In the genomic region with DNA sequence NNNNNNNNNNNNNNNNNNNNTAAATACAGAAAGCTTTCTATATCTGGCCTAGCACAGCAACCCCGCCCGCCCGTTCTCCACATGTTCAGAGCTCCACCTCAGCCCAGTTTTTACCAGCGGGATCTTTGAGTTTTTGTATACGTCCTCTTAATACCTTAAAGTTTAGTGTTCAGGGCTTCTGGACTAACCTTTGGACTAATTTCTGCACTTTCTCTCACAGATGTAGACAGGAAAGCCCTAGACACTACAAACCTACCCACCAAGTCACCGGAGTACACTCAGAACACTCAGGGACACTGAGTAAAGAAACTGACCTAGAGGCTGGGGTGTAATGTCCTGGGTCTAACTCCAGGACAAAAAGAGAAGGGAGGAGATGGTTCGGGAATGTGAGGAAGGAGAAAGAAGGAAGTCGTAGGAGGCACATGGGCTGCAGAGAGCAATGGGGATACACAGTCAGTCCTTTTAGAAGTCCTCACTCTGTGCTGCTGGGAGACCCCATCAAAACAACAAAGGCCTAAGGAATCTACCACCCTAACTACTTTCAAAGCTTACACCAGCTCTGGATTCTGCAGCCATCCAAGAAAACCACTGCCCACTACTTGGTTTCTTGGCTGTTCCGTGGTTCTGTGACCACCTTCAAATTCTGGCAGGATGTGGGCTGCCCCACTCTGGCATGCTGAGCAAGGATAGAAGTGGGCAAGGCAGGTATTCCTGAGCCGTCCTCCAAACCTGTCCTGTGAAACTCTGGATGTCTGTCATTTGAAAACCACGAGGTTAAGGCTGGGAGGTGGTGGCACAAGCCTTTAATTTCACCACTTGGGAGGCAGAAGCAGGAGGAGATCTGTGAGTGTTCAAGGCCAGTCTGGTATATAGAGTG, we compare ENCODE assay signal across 8 mouse cellular contexts. TPM values are rescaled to one million over a fixed set of nuclear protein-coding genes. Genes with fewer than 3 reads are reported as not detected.
DNase-seq lines count a peak whose midpoint lies in the region; ATAC-seq and TF ChIP-seq lines count a peak whose summit lies in the region.

No protein-coding gene starts in this region.

- peaks cover 96% of the 10 kb centered on the region for H3K4me1 ChIP-seq in erythroblast, embryonic 14.5 days (ENCODE audit: control insufficient read depth)
- H3K4me1 ChIP-seq in lung, embryonic 15.5 days: peaks cover 54% of the 10 kb centered on the region
- peaks cover 14% of the 10 kb centered on the region for H3K4me1 ChIP-seq in hindbrain, postnatal 0 days (ENCODE audit: insufficient read depth, low read length)
- peaks cover 42% of the 10 kb centered on the region for H3K4me1 ChIP-seq in neural tube, embryonic 13.5 days (replicated peaks)

- DNase-seq in lung, adult 18-20 months: no peak
- no peak for DNase-seq in hindbrain, postnatal 0 days (ENCODE audit: low spot score)
- no peak for DNase-seq in natural killer cell, adult 2 months (ENCODE audit: low spot score in 2 of 2)
- DNase-seq in layer of hippocampus, adult 18-20 months (ENCODE audit: low spot score in 2 of 2): no peak

- no peak for TF ChIP-seq CTCF in hindbrain, postnatal 0 days (IDR thresholded peaks at IDR 0.05; ENCODE audit: low read depth)

- H3K4me2 ChIP-seq in lung, embryonic 15.5 days: peak overlapping the region; percentile 93
- no peak overlapping the region for H3K4me2 ChIP-seq in hindbrain, postnatal 0 days (ENCODE audit: low read depth, low read length)
- H3K4me2 ChIP-seq in neural tube, embryonic 13.5 days: peak overlapping the region; percentile 65; the same call in 1 of the 2 replicates

- no peaks in the 10 kb centered on the region for H3K27me3 ChIP-seq in erythroblast, embryonic 14.5 days (ENCODE audit: control insufficient read depth)
- H3K27me3 ChIP-seq in lung, embryonic 15.5 days: no peaks in the 10 kb centered on the region
- H3K27me3 ChIP-seq in hindbrain, postnatal 0 days (ENCODE audit: insufficient read depth, low read length): no peaks in the 10 kb centered on the region
- H3K27me3 ChIP-seq in neural tube, embryonic 13.5 days: peaks cover 4% of the 10 kb centered on the region

- H3K9ac ChIP-seq in lung, embryonic 15.5 days: 0 out of 2 replicates have a peak overlapping the region, but pooled peaks have one; percentile 54
- no peak overlapping the region for H3K9ac ChIP-seq in hindbrain, postnatal 0 days (replicated peaks; ENCODE audit: low read length)
- H3K9ac ChIP-seq in neural tube, embryonic 13.5 days: 0 out of 2 replicates have a peak overlapping the region, but pooled peaks have one; percentile 12

- WGBS in lung, embryonic 15.5 days: 68% methylated on average over 11 of the region's 11 CpGs
- WGBS in hindbrain, postnatal 0 days: 82% methylated on average over 11 of the region's 11 CpGs
- WGBS in neural tube, embryonic 13.5 days: 77% methylated on average over 11 of the region's 11 CpGs

- peaks cover 86% of the 10 kb centered on the region for H3K36me3 ChIP-seq in erythroblast, embryonic 14.5 days (ENCODE audit: control insufficient read depth)
- 0 out of 2 replicates have a peak, but pooled peaks cover 2% of the 10 kb centered on the region for H3K36me3 ChIP-seq in lung, embryonic 15.5 days
- no peaks in the 10 kb centered on the region for H3K36me3 ChIP-seq in hindbrain, postnatal 0 days (ENCODE audit: insufficient read depth, low read length)
- H3K36me3 ChIP-seq in neural tube, embryonic 13.5 days: no peaks in the 10 kb centered on the region

- no peak for ATAC-seq in erythroblast, adult 5-6 weeks (replicated peaks; ENCODE audit: low FRiP score, poor library complexity, severe bottlenecking)
- no peak for ATAC-seq in lung, embryonic 15.5 days (ENCODE audit: borderline replicate concordance, extremely low read depth, low FRiP score, low TSS enrichment)
- no peak for ATAC-seq in hindbrain, postnatal 0 days
- no peak for ATAC-seq in neural tube, embryonic 13.5 days (ENCODE audit: low read depth)

- H3K9me3 ChIP-seq in erythroblast, embryonic 14.5 days (ENCODE audit: control insufficient read depth, low read length): no peaks in the 10 kb centered on the region
- no peaks in the 10 kb centered on the region for H3K9me3 ChIP-seq in lung, embryonic 15.5 days
- no peaks in the 10 kb centered on the region for H3K9me3 ChIP-seq in hindbrain, postnatal 0 days (ENCODE audit: low read length)
- no peaks in the 10 kb centered on the region for H3K9me3 ChIP-seq in neural tube, embryonic 13.5 days

- H3K4me3 ChIP-seq in erythroblast, embryonic 14.5 days (replicated peaks): peak overlapping the region; percentile 69
- peak overlapping the region; percentile 48; the same call in 1 of the 2 replicates for H3K4me3 ChIP-seq in lung, embryonic 15.5 days
- H3K4me3 ChIP-seq in hindbrain, postnatal 0 days (ENCODE audit: low read length): no peak overlapping the region
- H3K4me3 ChIP-seq in neural tube, embryonic 13.5 days: no peak overlapping the region

- peak overlapping the region; percentile 94 for H3K27ac ChIP-seq in lung, embryonic 15.5 days
- peak overlapping the region; percentile 58; the same call in 1 of the 2 replicates for H3K27ac ChIP-seq in hindbrain, postnatal 0 days
- H3K27ac ChIP-seq in neural tube, embryonic 13.5 days (replicated peaks): no peak overlapping the region; the same call in 1 of the 2 replicates

RNA-seq across cellular contexts. Expression of a gene that starts 15.8 kb away (rescaled TPM):
- 137 and 158 TPM in 2 replicates for polyA plus RNA-seq in erythroblast, embryonic 14.5 days (2012)
- 6.9 and 9.0 TPM in 2 replicates for total RNA-seq in erythroblast, adult 5-6 weeks (2015; ENCODE audit: low replicate concordance)
- 45.6 and 52.7 TPM in 2 replicates for total RNA-seq in erythroblast, adult 5-6 weeks (2017; ENCODE audit: low replicate concordance)
- polyA plus RNA-seq in lung, embryonic 15.5 days (2015; fragmentation: Nextera tagmentation; extraction: Ambion mirVana): 111 and 121 TPM in 2 replicates
- total RNA-seq in hindbrain, postnatal 0 days (2014; rRNA removed): 59.7 and 60.8 TPM in 2 replicates
- polyA plus RNA-seq in hindbrain, postnatal 0 days (2015; fragmentation: Nextera tagmentation; extraction: Ambion mirVana): 59.1 and 61.1 TPM in 2 replicates
- polyA plus RNA-seq in neural tube, embryonic 13.5 days (2015; fragmentation: Nextera tagmentation; extraction: Ambion mirVana): 41.9 and 45.3 TPM in 2 replicates
- 10 to 100 TPM; 36.5 to 40.2 TPM for total RNA-seq in layer of hippocampus, adult 18-20 months (2021)

RNA-seq across cellular contexts. Expression of a gene that starts 33.0 kb away (rescaled TPM):
- 0.11 and 0.12 TPM in 2 replicates for polyA plus RNA-seq in erythroblast, embryonic 14.5 days (2012)
- total RNA-seq in erythroblast, adult 5-6 weeks (2015; ENCODE audit: low replicate concordance): 29.7 and 57.3 TPM in 2 replicates
- 9.8 and 20.7 TPM in 2 replicates for total RNA-seq in erythroblast, adult 5-6 weeks (2017; ENCODE audit: low replicate concordance)
- 4.5 and 5.3 TPM in 2 replicates for polyA plus RNA-seq in lung, embryonic 15.5 days (2015; fragmentation: Nextera tagmentation; extraction: Ambion mirVana)
- total RNA-seq in hindbrain, postnatal 0 days (2014; rRNA removed): 39.4 and 45.2 TPM in 2 replicates
- 25.4 and 26.5 TPM in 2 replicates for polyA plus RNA-seq in hindbrain, postnatal 0 days (2015; fragmentation: Nextera tagmentation; extraction: Ambion mirVana)
- polyA plus RNA-seq in neural tube, embryonic 13.5 days (2015; fragmentation: Nextera tagmentation; extraction: Ambion mirVana): 19.7 and 21.8 TPM in 2 replicates
- 10 to 100 TPM; 40.4 to 41.5 TPM for total RNA-seq in layer of hippocampus, adult 18-20 months (2021)

RNA-seq across cellular contexts. Expression of a gene that starts 38.3 kb away (rescaled TPM):
- 0.01 and 0.02 TPM in 2 replicates for polyA plus RNA-seq in erythroblast, embryonic 14.5 days (2012)
- total RNA-seq in erythroblast, adult 5-6 weeks (2015; ENCODE audit: low replicate concordance): 0.19 and 1.5 TPM in 2 replicates
- total RNA-seq in erythroblast, adult 5-6 weeks (2017; ENCODE audit: low replicate concordance): 0.34 TPM in 1 of 2 replicates, not detected in the other
- 15.8 and 16.8 TPM in 2 replicates for polyA plus RNA-seq in lung, embryonic 15.5 days (2015; fragmentation: Nextera tagmentation; extraction: Ambion mirVana)
- total RNA-seq in hindbrain, postnatal 0 days (2014; rRNA removed): 52.3 and 54.5 TPM in 2 replicates
- 13.9 and 15.3 TPM in 2 replicates for polyA plus RNA-seq in hindbrain, postnatal 0 days (2015; fragmentation: Nextera tagmentation; extraction: Ambion mirVana)
- 32.5 and 33.7 TPM in 2 replicates for polyA plus RNA-seq in neural tube, embryonic 13.5 days (2015; fragmentation: Nextera tagmentation; extraction: Ambion mirVana)
- 1 to 10 TPM; 2.0 to 2.2 TPM for total RNA-seq in layer of hippocampus, adult 18-20 months (2021)

RNA-seq across cellular contexts. Expression of a gene that starts 54.2 kb away (rescaled TPM):
- polyA plus RNA-seq in erythroblast, embryonic 14.5 days (2012): not detected in 2 replicates
- total RNA-seq in erythroblast, adult 5-6 weeks (2015; ENCODE audit: low replicate concordance): not detected in 2 replicates
- not detected in 2 replicates for total RNA-seq in erythroblast, adult 5-6 weeks (2017; ENCODE audit: low replicate concordance)
- 33.1 and 36.4 TPM in 2 replicates for polyA plus RNA-seq in lung, embryonic 15.5 days (2015; fragmentation: Nextera tagmentation; extraction: Ambion mirVana)
- not detected in 2 replicates for total RNA-seq in hindbrain, postnatal 0 days (2014; rRNA removed)
- 0.44 and 1.3 TPM in 2 replicates for polyA plus RNA-seq in hindbrain, postnatal 0 days (2015; fragmentation: Nextera tagmentation; extraction: Ambion mirVana)
- polyA plus RNA-seq in neural tube, embryonic 13.5 days (2015; fragmentation: Nextera tagmentation; extraction: Ambion mirVana): not detected in 2 replicates
- total RNA-seq in layer of hippocampus, adult 18-20 months (2021): not detected

RNA-seq across cellular contexts. Expression of a gene that starts 58.9 kb away (rescaled TPM):
- 7.4 and 12.2 TPM in 2 replicates for polyA plus RNA-seq in erythroblast, embryonic 14.5 days (2012)
- 4.2 and 8.6 TPM in 2 replicates for total RNA-seq in erythroblast, adult 5-6 weeks (2015; ENCODE audit: low replicate concordance)
- 14.3 and 15.8 TPM in 2 replicates for total RNA-seq in erythroblast, adult 5-6 weeks (2017; ENCODE audit: low replicate concordance)
- 165 and 178 TPM in 2 replicates for polyA plus RNA-seq in lung, embryonic 15.5 days (2015; fragmentation: Nextera tagmentation; extraction: Ambion mirVana)
- 45.1 and 59.2 TPM in 2 replicates for total RNA-seq in hindbrain, postnatal 0 days (2014; rRNA removed)
- 189 and 198 TPM in 2 replicates for polyA plus RNA-seq in hindbrain, postnatal 0 days (2015; fragmentation: Nextera tagmentation; extraction: Ambion mirVana)
- polyA plus RNA-seq in neural tube, embryonic 13.5 days (2015; fragmentation: Nextera tagmentation; extraction: Ambion mirVana): 161 and 170 TPM in 2 replicates
- total RNA-seq in layer of hippocampus, adult 18-20 months (2021): 100 to 1,000 TPM; 112 to 113 TPM

Comparison
In these comparisons a context has a peak if more than half of its experiments do, and no peak if none do; other contexts are left out.
1. H3K4me3 ChIP-seq: peak in erythroblast, embryonic 14.5 days (single experiment) and lung, embryonic 15.5 days (single experiment); none in hindbrain, postnatal 0 days (single experiment) and neural tube, embryonic 13.5 days (single experiment).
2. RNA of a gene that starts 38.3 kb away (polyA plus RNA-seq): 32.5 to 33.7 TPM in neural tube, embryonic 13.5 days, 15.8 to 16.8 TPM in lung, embryonic 15.5 days and 13.9 to 15.3 TPM in hindbrain, postnatal 0 days; 0.01 to 0.02 TPM in erythroblast, embryonic 14.5 days; every median in the first group is over 10 times any median in the second.